Mouse (Mus musculus): Measurements from ENCODE around the gene Mipol1.

Mipol1 gene

GRCm38 (mm10) chr12:57233386-57233785 lies 3.2 kb downstream of the Mipol1 start:
- in situ Hi-C loops (cut with MboI, MseI) = no loop called here

DNA sequence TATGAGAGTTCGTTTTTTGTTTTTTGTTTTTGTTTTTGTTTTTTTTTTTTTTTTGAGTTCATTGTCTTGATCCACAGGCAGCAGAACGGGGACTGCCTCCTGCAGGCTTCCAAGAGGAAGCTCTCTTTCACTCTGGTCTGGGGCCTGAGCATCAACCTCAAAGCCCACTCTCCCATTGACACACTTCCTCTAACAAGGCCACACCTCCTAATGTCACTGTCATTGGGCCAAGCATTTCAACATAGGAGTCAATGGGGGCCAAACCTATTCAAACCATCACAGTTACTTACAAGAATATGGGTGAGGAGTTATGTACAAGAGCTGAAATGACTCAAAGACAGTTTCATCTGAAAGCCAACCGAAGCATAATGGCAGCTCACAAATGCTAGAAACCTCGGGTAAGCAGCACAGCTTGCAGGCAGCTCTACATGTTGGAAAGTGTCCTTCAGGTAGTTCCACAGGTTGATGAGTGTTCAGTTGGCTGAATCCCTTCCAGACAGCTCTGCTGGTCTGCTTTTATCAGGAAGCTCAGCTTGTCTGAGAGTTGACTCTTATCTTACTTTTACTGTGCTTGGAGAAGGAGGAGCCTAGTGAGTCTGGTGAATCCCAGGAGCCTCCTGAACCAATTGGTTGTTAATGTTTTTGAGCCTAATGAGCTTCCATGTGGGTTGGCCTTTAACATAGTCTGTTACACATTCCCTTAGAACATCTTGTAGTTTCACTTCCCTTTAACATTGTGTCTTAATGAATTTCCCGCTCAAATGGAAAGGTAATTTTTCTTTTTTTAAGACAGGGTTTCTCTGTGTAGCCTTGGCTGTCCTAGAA lies 13.7 kb downstream of the Mipol1 start:
- in situ Hi-C loops (cut with MboI, MseI) = no loop called here

GRCm38 (mm10) chr12:57258572-57258971 lies 28.3 kb downstream of the Mipol1 start:
- in situ Hi-C loops (cut with MboI, MseI) = loop anchor here (25.0 kb wide), 1 partner anchor 279 kb away; the partner anchor contains the start of gene Foxa1

GRCm38 (mm10) chr12:57275456-57275855 lies 45.2 kb downstream of the Mipol1 start:
- in situ Hi-C loops (cut with MboI, MseI) = no loop called here

DNA sequence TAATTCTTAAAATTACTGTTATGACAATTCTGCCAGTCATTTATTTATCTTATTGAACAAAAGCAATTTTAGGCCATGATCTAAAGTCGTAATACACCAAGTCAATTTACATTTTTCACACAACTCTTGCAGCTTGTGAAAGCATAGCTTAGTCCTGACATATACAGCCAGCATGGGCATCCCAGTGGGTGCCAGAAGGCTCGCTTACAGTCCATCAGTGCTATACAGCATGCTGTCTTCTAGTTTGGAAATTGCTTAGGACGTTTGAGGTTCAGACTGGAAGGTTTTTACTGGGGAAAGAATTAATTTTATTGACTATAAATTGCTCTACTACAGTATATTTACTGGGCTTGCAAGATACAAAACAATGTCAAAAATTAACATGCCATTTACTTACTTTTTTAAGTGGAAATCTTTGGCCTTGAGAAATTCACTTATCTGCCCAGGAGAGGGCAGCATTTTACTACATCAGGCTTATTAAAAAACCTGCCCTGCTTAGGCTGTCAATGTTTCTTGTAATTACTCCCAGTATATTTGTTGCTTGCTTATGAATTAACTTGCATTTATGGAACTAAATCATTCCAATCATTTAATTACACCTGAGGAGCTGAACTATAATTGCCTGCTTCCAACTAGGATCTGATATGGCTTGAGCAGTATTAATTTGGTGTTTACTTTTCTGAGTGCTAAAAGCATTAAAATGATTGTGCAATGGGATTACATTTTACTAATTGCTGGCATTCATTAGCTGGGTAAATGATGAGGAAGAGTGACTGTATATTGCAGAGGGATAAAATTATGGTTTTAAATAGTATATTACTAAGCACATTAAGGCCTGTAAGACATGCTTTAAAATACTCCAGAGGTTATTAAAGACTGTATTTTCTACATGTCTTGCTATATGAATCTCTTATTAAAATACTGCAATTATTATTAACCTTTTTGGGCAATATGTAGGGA lies 51.2 kb downstream of the Mipol1 start:
- in situ Hi-C loops (cut with MboI, MseI) = no loop called here

- in situ Hi-C loops (cut with MboI, MseI) = no loop called here
These were observed 55.3 kb downstream of the Mipol1 start for GRCm38 (mm10) chr12:57285303-57286059.

GRCm38 (mm10) chr12:57307337-57307736 lies 77.1 kb downstream of the Mipol1 start:
- in situ Hi-C loops (cut with MboI, MseI) = no loop called here

DNA sequence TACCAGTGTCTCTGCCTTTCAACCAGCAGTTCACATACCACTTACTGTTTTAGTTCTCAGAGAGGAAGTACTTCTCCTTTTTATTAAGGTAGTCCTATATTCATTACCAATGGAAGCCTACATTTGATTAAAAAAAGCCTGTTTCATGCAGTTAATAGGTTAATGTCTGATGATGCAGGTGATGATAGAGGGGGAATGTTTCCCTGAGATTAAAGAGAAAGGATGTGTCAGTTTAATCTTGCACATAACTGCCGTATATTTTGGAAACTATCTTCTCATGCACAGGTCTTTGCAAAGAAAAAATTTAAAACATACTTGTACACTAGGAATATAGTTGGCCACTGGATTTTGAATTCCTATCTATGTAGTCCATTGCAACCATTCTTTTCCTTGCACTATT lies 77.5 kb downstream of the Mipol1 start:
- in situ Hi-C loops (cut with MboI, MseI) = no loop called here

GRCm38 (mm10) chr12:57339053-57339452 lies 108.8 kb downstream of the Mipol1 start:
- in situ Hi-C loops (cut with MboI, MseI) = no loop called here

DNA sequence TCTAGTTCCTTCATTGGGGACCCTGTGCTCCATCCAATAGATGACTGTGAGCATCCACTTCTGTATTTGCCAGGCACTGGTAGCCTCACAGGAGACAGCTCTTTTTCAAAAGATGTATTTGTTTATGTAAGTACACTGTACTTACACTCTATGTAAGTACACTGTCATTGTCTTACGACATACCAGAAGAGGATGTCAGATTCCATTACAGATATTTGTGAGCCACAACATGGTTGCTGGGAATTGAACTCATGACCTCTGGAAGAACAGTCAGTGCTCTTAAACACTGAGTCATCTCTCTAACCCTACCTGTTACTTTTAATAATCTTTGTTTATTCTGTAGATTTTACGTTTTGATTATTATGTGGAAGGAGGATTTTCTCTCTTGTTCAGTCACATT lies 109.9 kb downstream of the Mipol1 start:
- in situ Hi-C loops (cut with MboI, MseI) = no loop called here

GRCm38 (mm10) chr12:57362732-57363131 lies 132.5 kb downstream of the Mipol1 start:
- in situ Hi-C loops (cut with MboI, MseI) = no loop called here

DNA sequence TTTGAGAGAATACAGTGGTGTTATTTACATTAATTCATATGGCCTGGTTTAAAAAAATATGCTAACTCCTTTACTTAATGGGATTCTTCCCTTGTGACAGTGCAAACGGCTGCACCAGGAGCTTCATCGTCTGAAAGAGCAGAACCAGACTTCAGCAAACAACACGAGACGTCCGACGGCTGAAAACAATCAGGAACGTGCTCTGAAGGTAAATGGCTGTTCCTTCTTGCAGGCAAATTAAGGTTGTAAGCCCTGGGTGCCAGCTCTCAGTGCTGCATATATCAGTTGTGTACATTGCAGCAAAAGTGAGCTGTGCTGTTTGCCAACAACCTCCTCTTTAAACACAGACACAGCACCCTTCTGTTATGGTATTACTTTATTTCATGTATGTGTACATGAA lies 133.8 kb downstream of the Mipol1 start:
- in situ Hi-C loops (cut with MboI, MseI) = no loop called here

DNA sequence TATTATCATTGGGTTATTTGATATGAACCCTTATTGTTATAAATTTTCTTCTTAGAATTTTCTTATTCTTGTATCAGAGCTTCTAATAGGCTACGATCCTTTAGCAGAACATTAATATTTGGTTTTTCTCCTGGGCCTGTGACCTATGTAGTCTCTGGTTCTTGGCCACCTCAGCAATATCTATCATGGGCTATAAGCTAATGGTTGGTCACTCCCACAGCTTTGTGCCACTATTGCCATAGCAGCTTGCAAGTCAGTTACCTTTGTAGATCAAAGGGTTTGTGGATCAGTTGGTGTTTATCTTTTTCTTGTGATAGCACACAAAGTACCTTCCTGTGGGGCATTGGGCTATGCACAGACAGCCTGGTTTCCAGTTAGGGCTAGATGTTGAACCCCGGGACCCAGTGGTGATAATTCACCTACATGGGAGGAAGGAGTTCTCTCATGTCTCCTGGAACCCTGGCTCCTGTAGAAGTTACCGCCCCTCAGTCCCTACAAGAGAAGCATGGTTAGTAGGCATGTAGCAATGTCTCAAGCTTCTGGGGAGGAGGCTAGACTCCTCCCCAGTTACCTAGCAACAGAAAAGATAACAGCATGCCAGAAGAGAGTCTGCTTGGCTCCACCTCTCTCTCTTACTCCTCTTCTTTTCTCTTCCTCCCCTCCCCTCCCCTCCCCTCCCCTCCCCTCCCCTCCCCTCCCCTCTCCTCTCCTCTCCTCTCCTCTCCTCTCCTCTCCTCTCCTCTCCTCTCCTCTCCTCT lies 141.7 kb downstream of the Mipol1 start:
- in situ Hi-C loops (cut with MboI, MseI) = no loop called here

DNA sequence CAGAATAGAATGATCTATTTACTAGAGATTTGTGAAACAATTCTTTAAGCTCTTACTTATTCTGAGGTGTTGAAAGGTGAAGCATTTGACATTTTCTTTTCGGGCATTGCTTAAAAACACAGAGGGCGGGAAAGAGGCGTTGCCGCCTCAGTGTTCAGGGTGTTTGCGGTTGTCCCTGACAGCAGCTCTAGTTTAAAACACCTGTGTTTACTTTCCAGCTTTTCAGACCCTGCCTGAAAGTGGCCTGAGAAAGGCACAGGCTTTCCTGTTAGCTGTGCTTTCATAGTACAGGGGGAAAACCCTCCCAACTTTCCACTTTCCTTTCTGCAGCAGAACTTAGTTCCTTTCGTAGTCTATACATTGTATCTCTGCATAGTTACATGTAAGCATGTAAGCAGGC lies 152.6 kb downstream of the Mipol1 start:
- in situ Hi-C loops (cut with MboI, MseI) = no loop called here

GRCm38 (mm10) chr12:57387588-57388292 lies 157.5 kb downstream of the Mipol1 start:
- in situ Hi-C loops (cut with MboI, MseI) = no loop called here

DNA sequence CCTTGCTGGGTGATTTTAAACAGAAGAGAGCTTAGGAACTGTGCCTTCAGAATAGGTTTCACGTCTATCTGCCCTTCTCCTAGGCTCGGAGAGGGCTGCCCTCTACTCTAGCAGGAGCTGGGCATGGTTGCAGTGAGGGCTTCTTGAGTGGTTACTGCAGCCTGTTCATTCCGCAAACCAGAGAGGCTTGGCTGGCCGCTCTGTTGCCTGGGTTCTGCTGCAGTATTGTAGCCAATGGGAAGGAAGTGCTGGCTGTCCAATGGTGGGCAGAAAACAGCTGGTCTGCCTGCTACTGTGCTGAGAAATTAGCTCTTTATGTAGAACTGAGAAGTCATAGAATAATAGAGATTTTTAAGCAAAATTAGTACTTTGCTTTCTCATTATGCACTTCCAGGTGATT lies 169.3 kb downstream of the Mipol1 start:
- in situ Hi-C loops (cut with MboI, MseI) = no loop called here

DNA sequence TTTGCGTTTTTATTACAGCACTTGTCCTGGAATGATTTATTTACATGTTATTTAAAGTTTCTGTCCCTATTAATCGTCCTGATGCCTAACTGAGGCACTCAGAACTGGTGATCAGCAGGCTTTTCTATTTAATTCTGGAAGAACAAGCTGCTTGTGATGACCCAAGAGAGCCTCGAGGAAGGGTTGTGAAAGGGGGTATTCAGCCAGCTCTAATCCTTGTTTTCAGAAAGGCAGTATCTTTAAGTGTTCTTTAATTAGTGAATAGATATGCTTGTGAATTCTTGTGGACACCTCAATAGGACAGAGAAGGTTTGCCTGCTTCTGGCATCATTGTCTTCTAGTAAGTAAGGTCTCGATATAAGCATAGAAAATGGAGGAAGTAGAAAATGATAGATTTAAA lies 170.0 kb downstream of the Mipol1 start:
- in situ Hi-C loops (cut with MboI, MseI) = no loop called here

DNA sequence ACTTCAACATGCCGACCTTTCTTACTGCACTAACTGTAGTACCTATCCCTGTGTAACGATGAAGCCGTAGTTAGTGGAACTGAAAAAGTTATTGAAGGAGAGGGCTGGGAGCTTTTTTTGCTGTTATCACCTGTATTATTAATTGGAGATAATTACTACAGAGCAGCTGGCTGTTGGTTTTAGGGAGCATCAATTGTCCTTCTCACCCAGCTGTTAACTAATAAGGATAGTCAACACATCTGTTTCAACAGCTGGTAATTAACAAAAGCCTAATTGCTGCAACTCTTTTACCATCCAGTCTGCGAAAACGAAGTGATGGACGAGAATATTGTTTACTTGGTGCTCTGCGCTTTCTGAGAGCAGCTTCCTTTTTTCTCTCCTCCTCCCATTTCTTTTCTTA lies 170.9 kb downstream of the Mipol1 start:
- in situ Hi-C loops (cut with MboI, MseI) = no loop called here

DNA sequence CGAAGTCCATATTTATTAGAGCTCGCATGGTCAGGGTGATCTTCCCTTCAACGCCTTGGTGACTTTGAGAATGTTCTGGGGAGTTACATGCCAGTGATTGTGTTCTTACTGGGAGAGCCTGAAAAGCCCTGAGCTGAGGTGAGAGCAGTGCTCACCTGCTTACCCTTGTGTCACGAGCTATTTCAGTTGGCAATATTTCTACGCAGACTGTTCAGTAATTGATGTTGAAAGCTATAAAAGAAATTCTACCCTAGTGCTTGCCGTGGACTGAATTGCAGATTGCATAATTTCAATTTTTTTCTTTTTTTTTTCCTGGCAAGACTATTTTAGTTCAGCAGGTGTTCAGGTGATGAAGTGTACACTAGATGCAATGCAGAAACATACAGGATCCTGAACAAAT lies 172.1 kb downstream of the Mipol1 start:
- in situ Hi-C loops (cut with MboI, MseI) = no loop called here

DNA sequence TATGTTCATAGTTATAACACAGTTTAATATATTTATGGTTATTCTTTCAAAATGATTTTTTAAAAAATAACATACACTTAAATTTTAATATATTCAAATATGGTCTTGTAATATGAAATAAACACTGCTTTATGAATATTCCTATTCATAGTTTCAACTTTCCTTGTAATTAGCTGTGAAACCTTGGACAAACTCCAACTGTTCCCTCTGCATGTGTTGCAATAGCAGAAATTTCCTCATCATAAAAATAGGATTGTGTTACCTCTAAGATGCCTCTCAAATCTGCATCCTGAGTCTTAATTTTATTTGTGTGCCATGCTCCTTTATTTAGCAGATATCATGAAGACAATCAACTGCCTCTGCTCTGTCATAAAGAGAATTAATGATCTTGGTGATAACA lies 179.7 kb downstream of the Mipol1 start:
- in situ Hi-C loops (cut with MboI, MseI) = no loop called here

Measured in T-helper 2 cell (primary cell).